Mouse (Mus musculus): Measurements from ENCODE around the gene Rcan2. TPM values are rescaled to one million over a fixed set of nuclear protein-coding genes. Genes with fewer than 3 reads are reported as not detected.

Gene Rcan2
- polyA plus RNA-seq, 1 experiment from 2014 or later: 57.7 TPM

DNA sequence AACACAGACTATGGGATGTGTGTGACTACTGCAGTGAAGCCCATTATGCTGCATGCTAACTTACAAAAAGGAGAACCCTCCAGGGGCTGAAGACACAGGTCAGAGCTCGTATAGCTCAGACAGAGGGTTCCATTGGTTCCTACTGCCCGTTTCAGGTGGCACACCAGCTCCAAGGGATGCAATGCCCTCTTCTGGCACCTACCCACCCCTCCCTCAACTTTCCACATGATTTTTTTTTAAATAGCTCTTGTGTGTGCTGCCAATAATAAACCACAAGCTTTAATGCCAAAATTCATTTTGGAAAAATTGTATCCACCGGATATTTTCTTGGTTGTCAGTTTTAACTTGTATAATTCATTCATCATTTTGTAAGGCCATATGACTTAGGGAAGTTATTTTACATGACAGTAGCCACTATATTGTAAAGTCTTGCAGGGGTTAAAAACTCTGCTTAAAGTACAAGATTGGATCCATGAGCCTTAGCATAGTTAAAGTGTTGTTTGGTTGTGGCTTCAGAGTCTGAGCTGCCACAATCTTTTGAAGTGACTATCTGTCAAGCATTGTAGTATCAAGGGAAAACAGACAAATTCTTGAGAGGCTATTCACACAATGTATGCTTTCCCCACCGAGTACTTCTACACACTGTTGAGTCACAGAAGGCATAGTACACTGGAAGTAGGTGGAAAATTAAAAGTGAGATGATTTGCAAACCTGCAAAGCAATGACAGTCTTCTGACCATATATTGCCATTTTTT lies 212.8 kb downstream of the Rcan2 start:
- H3K4me3 ChIP-seq (ENCODE audit: control insufficient read depth in 1 of 2, insufficient read depth in 1 of 2, low read depth in 1 of 2, low read length in 2 of 2): no peak overlapping the region
- H3K9ac ChIP-seq (ENCODE audit: low read length): no peak overlapping the region
- no peaks in the 10 kb centered on the region for H3K9me3 ChIP-seq (ENCODE audit: control insufficient read depth, low read length)
- H3K4me2 ChIP-seq (ENCODE audit: low read length): no peak overlapping the region
- H3K4me1 ChIP-seq (ENCODE audit: control insufficient read depth in 2 of 2, insufficient read depth in 2 of 2, low read length in 2 of 2): no peaks in the 10 kb centered on the region; a peak in 1 of 4 replicates
- H3K27ac ChIP-seq (replicated peaks in 1 of 2; ENCODE audit: control insufficient read depth in 1 of 2, insufficient read depth in 1 of 2, low read depth in 2 of 2, low read length in 2 of 2): no peak overlapping the region
- WGBS: 64% methylated on average over 4 of the region's 4 CpGs
- ATAC-seq (ENCODE audit: insufficient number of reproducible peaks, insufficient read depth, low FRiP score, low read depth): no peak
- no peaks in the 10 kb centered on the region for H3K27me3 ChIP-seq (ENCODE audit: control insufficient read depth, insufficient read depth, low read length)
- no peaks in the 10 kb centered on the region; the same call in 1 of the 2 replicates for H3K36me3 ChIP-seq (ENCODE audit: control insufficient read depth, insufficient read depth, low read length)

DNA sequence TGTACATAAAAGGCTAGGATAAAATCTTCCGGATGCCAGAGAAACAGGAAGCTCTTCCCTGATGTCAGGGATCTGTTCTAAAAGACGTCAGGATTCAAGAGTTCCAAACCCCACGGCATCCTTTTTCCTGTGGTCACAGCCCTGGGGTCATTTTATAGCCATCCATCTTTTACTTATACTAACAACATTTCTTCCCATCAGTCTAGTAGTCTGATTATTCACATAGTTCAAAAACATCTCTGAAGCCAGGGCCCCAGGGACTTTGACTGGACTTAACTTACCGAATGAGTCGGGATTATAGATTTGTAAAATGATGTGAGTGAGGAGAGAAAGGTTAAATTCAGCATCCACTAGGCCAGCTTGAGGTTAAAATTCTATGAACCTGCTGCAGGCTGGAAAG lies 215.2 kb downstream of the Rcan2 start:
- Histone ChIP-seq H3K9ac (ENCODE audit: low read length) (no peak overlapping the region), H3K9me3 (ENCODE audit: control insufficient read depth, low read length) (no peaks in the 10 kb centered on the region), H3K27me3 (ENCODE audit: control insufficient read depth, insufficient read depth, low read length) (no peaks in the 10 kb centered on the region), H3K36me3 (ENCODE audit: control insufficient read depth, insufficient read depth, low read length) (peaks cover 3% of the 10 kb centered on the region; the same call in 1 of the 2 replicates), H3K4me1 (ENCODE audit: control insufficient read depth in 2 of 2, insufficient read depth in 2 of 2, low read length in 2 of 2) (peaks cover 3 to 10% of the 10 kb centered on the region in 2 experiments), H3K4me2 (ENCODE audit: low read length) (no peak overlapping the region), H3K27ac (replicated peaks in 1 of 2; ENCODE audit: control insufficient read depth in 1 of 2, insufficient read depth in 1 of 2, low read depth in 2 of 2, low read length in 2 of 2) (no peak overlapping the region), H3K4me3 (ENCODE audit: control insufficient read depth in 1 of 2, insufficient read depth in 1 of 2, low read depth in 1 of 2, low read length in 2 of 2) (no peak overlapping the region)
- WGBS: 78% methylated on average over 5 of the region's 5 CpGs
- ATAC-seq (ENCODE audit: insufficient number of reproducible peaks, insufficient read depth, low FRiP score, low read depth): no peak

DNA sequence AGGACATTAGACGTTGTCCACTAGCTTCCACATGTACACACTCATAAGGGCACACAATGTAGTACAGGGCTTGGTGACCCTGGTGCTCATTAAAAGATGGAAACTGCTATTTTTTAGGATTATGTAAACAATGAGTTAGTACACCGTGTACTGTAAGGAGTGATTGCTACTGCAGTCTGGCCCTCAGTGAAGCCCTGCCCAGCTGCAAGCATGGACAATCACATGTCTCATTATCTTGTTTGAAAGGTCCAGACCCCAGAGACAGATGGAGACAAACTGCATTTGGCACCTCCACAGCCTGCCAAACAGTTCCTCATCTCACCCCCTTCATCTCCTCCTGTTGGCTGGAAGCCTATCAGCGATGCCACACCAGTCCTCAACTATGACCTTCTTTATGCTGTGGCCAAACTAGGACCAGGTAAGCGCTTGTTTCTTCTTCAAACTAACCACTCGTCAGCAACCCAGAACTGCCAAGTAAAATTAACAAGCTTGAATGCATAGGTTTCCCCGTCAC lies 219.6 kb downstream of the Rcan2 start:
- Histone ChIP-seq H3K4me2 (ENCODE audit: low read length) (no peak overlapping the region), H3K27ac (replicated peaks in 1 of 2; ENCODE audit: control insufficient read depth in 1 of 2, insufficient read depth in 1 of 2, low read depth in 2 of 2, low read length in 2 of 2) (peak overlapping the region; percentile 14 to 56; a peak in 2 of 4 replicates), H3K9me3 (ENCODE audit: control insufficient read depth, low read length) (no peaks in the 10 kb centered on the region), H3K4me3 (ENCODE audit: control insufficient read depth in 1 of 2, insufficient read depth in 1 of 2, low read depth in 1 of 2, low read length in 2 of 2) (no peak overlapping the region), H3K36me3 (ENCODE audit: control insufficient read depth, insufficient read depth, low read length) (peaks cover 3% of the 10 kb centered on the region; the same call in 1 of the 2 replicates), H3K9ac (ENCODE audit: low read length) (no peak overlapping the region), H3K4me1 (ENCODE audit: control insufficient read depth in 2 of 2, insufficient read depth in 2 of 2, low read length in 2 of 2) (peaks cover 6 to 14% of the 10 kb centered on the region in 2 experiments), H3K27me3 (ENCODE audit: control insufficient read depth, insufficient read depth, low read length) (no peaks in the 10 kb centered on the region)
- no peak for ATAC-seq (ENCODE audit: insufficient number of reproducible peaks, insufficient read depth, low FRiP score, low read depth)
- WGBS: 57% methylated on average over 6 of the region's 6 CpGs

DNA sequence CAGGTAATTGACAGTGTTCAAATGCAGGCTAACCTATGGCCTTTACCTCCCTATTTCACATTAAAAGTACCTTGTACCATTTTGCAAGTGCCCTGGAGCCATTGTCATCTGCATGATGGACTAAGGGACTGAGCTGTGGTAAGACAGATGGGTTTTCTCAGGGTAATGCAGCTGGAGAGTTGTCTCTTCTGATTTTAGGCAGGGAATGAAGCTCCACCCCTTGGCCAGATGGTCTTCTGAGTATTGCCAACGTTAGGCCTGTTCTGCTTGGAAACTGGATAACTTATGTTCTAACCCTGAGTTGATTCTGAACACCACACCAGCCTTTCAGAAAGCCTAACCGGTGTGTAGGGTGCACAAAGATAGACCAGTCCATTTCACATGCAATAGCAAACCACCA lies 222.7 kb downstream of the Rcan2 start:
- H3K4me1 ChIP-seq (ENCODE audit: control insufficient read depth in 2 of 2, insufficient read depth in 2 of 2, low read length in 2 of 2): peaks cover 18 to 26% of the 10 kb centered on the region in 2 experiments

DNA sequence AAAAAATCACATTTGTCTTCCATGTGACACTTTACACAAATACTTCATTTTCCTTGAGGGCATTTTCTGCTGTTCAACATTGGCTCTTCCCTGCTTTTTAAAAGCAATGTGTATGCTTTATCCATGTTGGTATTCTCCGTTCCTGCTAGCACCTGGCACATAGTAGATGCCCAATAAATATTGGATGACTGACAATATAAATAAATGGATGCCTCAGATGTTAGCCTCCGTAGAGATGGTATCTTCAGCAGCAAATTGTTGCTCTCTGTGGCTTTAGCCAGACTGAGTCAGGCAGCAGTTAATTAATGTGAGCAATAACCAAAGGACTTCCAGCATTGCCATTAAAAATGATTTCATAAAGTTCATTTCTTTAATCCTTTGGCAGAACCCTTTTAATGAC lies 223.9 kb downstream of the Rcan2 start:
- Histone ChIP-seq H3K9ac (ENCODE audit: low read length) (no peak overlapping the region), H3K4me1 (ENCODE audit: control insufficient read depth in 2 of 2, insufficient read depth in 2 of 2, low read length in 2 of 2) (peaks cover 18 to 26% of the 10 kb centered on the region in 2 experiments), H3K27ac (replicated peaks in 1 of 2; ENCODE audit: control insufficient read depth in 1 of 2, insufficient read depth in 1 of 2, low read depth in 2 of 2, low read length in 2 of 2) (no peak overlapping the region), H3K27me3 (ENCODE audit: control insufficient read depth, insufficient read depth, low read length) (no peaks in the 10 kb centered on the region), H3K4me2 (ENCODE audit: low read length) (no peak overlapping the region), H3K4me3 (ENCODE audit: control insufficient read depth in 1 of 2, insufficient read depth in 1 of 2, low read depth in 1 of 2, low read length in 2 of 2) (no peak overlapping the region), H3K36me3 (ENCODE audit: control insufficient read depth, insufficient read depth, low read length) (no peaks in the 10 kb centered on the region), H3K9me3 (ENCODE audit: control insufficient read depth, low read length) (no peaks in the 10 kb centered on the region)
- no peak for ATAC-seq (ENCODE audit: insufficient number of reproducible peaks, insufficient read depth, low FRiP score, low read depth)
- 88% methylated on average over 2 of the region's 2 CpGs for WGBS

More for the DNA sequence above, 222.7 kb downstream of the Rcan2 start:
- no peak overlapping the region for H3K4me3 ChIP-seq (ENCODE audit: control insufficient read depth in 1 of 2, insufficient read depth in 1 of 2, low read depth in 1 of 2, low read length in 2 of 2)
- WGBS: 85% methylated on average over 2 of the region's 2 CpGs
- H3K36me3 ChIP-seq (ENCODE audit: control insufficient read depth, insufficient read depth, low read length): 0 out of 2 replicates have a peak, but pooled peaks cover 3% of the 10 kb centered on the region
- ATAC-seq (ENCODE audit: insufficient number of reproducible peaks, insufficient read depth, low FRiP score, low read depth): no peak
- no peak overlapping the region for H3K4me2 ChIP-seq (ENCODE audit: low read length)
- H3K27ac ChIP-seq (replicated peaks in 1 of 2; ENCODE audit: control insufficient read depth in 1 of 2, insufficient read depth in 1 of 2, low read depth in 2 of 2, low read length in 2 of 2): no peak overlapping the region
- H3K9ac ChIP-seq (ENCODE audit: low read length): no peak overlapping the region
- H3K9me3 ChIP-seq (ENCODE audit: control insufficient read depth, low read length): no peaks in the 10 kb centered on the region
- no peaks in the 10 kb centered on the region for H3K27me3 ChIP-seq (ENCODE audit: control insufficient read depth, insufficient read depth, low read length)

DNA sequence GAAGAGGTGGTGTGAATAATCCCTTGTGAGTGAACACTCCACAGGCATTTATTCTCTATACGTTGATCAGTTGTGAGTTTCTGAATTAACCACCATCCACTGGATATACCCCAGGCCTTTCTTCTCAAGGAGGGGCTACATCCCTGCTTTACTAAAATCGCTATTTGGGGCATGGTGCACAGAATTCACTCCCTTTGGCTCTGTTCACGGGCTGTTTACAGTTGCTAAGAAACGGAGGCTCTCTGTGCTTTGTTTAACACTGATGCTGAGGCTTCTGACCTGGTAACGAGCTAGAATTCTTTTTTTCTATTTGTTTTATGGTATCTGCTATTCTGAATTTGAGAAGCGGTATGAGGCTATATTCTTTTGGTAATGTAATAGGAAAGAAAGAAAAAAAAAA lies 224.8 kb downstream of the Rcan2 start:
- Histone ChIP-seq H3K4me1 (ENCODE audit: control insufficient read depth in 2 of 2, insufficient read depth in 2 of 2, low read length in 2 of 2) (peaks cover 20 to 24% of the 10 kb centered on the region in 2 experiments), H3K4me2 (ENCODE audit: low read length) (peak overlapping the region; percentile 19; the same call in 1 of the 2 replicates), H3K27me3 (ENCODE audit: control insufficient read depth, insufficient read depth, low read length) (no peaks in the 10 kb centered on the region), H3K4me3 (ENCODE audit: control insufficient read depth in 1 of 2, insufficient read depth in 1 of 2, low read depth in 1 of 2, low read length in 2 of 2) (no peak overlapping the region), H3K27ac (replicated peaks in 1 of 2; ENCODE audit: control insufficient read depth in 1 of 2, insufficient read depth in 1 of 2, low read depth in 2 of 2, low read length in 2 of 2) (peak overlapping the region; percentile 89 to 93), H3K36me3 (ENCODE audit: control insufficient read depth, insufficient read depth, low read length) (no peaks in the 10 kb centered on the region), H3K9me3 (ENCODE audit: control insufficient read depth, low read length) (no peaks in the 10 kb centered on the region), H3K9ac (ENCODE audit: low read length) (no peak overlapping the region; the same call in 1 of the 2 replicates)
- ATAC-seq (ENCODE audit: insufficient number of reproducible peaks, insufficient read depth, low FRiP score, low read depth): no peak
- 47% methylated on average over 6 of the region's 6 CpGs for WGBS

DNA sequence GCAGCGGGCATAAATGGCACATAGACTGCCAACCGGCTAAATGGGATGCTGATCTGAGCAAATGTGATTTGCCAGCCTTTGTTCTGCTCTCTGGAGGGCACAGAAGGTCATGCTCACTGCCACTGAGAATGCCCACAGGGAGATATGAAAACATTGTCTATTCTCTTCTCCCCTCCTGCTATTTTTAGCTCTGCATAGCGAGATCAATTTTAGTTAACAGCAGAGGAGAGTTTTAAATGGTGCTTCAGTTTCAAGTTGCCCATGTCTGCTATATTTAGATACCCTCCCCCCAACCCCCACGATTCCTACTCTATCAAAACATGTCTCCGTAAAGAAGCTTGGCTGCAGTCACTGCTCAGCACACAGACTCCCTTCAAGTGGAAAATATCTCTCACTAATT lies 225.2 kb downstream of the Rcan2 start:
- Histone ChIP-seq H3K27ac (replicated peaks in 1 of 2; ENCODE audit: control insufficient read depth in 1 of 2, insufficient read depth in 1 of 2, low read depth in 2 of 2, low read length in 2 of 2) (peak overlapping the region; percentile 89 to 93), H3K4me1 (ENCODE audit: control insufficient read depth in 2 of 2, insufficient read depth in 2 of 2, low read length in 2 of 2) (peaks cover 23 to 26% of the 10 kb centered on the region in 2 experiments), H3K4me2 (ENCODE audit: low read length) (peak overlapping the region; percentile 19), H3K36me3 (ENCODE audit: control insufficient read depth, insufficient read depth, low read length) (no peaks in the 10 kb centered on the region), H3K4me3 (ENCODE audit: control insufficient read depth in 1 of 2, insufficient read depth in 1 of 2, low read depth in 1 of 2, low read length in 2 of 2) (no peak overlapping the region), H3K9ac (ENCODE audit: low read length) (no peak overlapping the region), H3K9me3 (ENCODE audit: control insufficient read depth, low read length) (no peaks in the 10 kb centered on the region), H3K27me3 (ENCODE audit: control insufficient read depth, insufficient read depth, low read length) (no peaks in the 10 kb centered on the region)
- ATAC-seq (ENCODE audit: insufficient number of reproducible peaks, insufficient read depth, low FRiP score, low read depth): peak; percentile 59
- 7% methylated on average over 5 of the region's 5 CpGs for WGBS

Measured in heart, embryonic 14.5 days (tissue).